Mouse (Mus musculus) hematopoietic stem cell, adult 5-6 weeks (primary cell): ENCODE results near the gene Mb21d2. TPM values are rescaled to one million over a fixed set of nuclear protein-coding genes. Genes with fewer than 3 reads are reported as not detected.

Experiments
- ATAC-seq, 2 experiments: fragments of 125-278 bp in 1 of 2; replicated peaks in 1 of 2; 2 replicates each; pipeline ENCODE4 v1.8.0; 2016 to 2017; ENCODE audit warnings: inconsistent platforms in 2 of 2, mild to moderate bottlenecking in 2 of 2, moderate number of reproducible peaks in 2 of 2, low read depth in 1 of 2, moderate TSS enrichment in 1 of 2; ENCODE audit not compliant: low FRiP score in 2 of 2, poor library complexity in 2 of 2, severe bottlenecking in 2 of 2, insufficient read depth in 1 of 2, low TSS enrichment in 1 of 2
- total RNA-seq: library from RNA; stranded (forward); fragments of 172-1452, 232-1000 nt; gene quantifications from 2 replicates; pipeline ENCODE4 v1.2.3, GENCODE M21; 2017

Mb21d2 gene
- total RNA-seq, 1 experiment from 2014 or later, result 1.6 TPM

DNA sequence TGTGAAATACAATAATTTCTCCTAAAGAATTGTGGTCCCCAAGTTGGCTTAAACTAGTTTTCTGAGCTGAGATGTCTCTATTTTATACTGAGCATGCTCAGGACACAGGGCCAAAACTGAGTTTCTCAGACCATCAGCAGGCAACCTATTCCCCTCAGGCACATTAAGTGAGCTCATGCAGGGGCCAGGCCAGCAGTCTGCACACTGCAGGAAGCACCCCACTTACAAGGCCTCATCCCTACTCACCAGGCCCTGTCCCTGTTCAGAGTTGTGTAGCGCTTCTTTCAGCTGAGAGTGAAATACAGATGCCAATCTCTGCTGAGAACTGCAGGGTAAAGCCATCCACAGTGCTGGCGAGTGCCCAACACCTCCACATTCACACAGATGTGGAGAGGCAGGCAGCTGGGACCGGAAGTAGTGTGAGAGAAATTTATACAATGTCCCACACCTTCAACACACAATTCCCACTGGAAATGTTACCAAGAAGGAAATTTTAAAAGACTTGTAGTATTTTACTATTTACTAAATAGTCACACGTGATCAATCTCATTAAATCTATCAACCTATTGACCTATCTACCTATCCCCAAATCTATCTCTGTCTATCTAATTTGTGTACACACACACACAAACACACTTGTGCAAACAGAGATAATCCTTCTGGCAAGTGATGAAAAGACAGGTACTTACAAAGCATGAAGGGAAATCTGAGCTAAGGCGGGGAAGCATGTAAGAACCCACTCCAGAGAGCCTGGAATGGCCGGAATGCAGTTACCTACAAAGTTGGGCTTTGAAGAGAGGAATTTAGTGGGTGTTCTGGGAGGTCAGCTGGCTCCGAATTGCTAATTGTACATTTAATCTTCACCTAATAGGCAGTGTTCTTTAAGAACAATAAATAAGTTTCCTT is 22.9 kb downstream of the Mb21d2 start:
- ATAC-seq, result no peak

DNA sequence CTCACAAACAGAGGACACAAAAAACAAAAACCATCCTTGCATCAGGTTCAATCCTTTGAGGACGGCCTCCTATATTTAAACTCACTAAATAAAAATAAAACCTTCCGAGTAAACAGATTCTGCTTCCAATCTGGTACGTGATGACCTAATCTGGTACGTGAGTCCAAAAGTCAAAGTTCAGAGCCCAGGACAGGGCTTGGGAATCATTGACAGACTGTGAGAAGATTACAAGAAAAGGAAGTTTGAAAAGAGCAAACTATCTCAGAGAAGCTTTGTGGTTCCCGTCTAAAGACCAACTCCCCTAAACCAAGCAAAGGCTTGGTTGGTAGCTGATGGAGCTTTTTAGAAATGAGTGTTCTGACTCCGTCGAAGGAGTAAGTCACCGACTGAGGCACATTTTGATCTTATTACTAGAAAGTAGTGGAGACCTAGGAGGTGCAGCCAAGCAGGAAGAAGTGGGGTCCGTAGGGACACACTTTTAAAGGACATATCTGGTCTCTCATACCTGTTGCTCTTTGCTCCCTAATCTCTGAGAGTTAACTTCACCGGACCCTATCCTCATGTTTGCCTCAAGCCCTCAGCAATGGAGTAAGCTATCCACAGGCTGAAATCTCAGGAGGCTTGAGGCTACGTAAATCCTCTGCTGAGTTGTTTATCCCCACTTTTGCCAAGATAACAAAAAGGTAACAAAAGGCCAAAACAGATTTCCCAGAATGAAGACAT is 23.7 kb downstream of the Mb21d2 start:
- no peak for ATAC-seq

DNA sequence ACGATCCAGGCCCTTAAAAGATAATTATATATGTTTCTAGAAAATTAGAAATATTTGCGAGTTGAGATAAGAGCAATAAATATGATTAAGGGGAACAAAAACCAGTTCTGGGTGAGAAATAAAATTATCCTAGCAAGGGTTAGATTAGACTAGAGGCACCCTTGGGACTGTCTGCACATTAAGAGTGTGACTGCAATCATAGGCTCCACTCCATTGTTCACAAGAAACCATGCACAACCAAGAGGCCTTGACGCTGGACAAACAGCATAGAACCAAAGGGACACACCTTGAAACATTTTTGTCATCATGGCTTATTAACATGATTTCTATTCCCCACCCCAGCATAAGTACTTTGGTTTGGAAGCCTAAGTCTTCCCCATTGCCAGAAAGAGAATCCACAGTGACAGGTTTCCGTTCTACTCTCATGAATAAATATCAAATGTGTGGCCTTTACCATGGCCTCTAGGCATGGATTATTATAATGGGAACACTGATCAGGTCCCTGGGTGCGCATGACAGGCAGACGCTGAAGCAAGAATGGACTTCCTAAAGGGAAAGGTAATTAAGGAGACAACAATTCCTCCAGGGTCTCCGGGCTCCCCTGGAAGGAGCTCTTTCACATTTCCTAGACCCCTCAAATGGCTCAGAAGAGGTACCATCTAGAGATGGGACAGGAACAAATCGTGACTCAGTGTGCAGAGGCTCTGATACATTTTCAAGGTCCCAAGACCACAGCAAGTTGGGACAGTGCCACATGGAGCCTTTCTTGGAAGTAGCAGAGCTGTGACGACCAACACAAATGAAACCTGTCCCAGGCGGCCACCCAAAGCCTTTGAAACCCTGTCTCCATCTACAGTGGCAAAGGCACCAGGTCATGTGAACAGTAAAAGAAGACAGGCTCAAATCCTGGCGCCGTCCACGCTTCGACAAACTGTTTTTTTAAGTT is 26.6 kb downstream of the Mb21d2 start:
- ATAC-seq, result no peak

DNA sequence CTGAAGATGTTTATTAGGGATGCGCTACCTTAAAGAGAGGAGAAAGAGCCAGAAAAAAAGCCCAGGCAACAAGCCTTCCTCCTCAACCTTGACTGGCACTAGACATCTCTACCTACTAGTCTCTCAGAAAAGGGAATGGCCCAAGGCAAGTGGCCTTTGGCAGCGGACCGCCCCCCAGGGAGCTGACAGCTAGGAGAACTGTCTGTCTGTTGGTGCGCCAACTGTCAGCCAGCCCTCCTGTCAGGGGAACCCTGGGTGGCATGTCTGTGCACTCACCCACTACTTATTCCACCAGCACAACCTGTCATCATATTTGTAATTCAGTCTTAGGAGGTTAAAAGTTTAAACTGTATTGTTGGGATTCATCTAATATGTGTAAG is 30.3 kb downstream of the Mb21d2 start:
- ATAC-seq, result no peak

DNA sequence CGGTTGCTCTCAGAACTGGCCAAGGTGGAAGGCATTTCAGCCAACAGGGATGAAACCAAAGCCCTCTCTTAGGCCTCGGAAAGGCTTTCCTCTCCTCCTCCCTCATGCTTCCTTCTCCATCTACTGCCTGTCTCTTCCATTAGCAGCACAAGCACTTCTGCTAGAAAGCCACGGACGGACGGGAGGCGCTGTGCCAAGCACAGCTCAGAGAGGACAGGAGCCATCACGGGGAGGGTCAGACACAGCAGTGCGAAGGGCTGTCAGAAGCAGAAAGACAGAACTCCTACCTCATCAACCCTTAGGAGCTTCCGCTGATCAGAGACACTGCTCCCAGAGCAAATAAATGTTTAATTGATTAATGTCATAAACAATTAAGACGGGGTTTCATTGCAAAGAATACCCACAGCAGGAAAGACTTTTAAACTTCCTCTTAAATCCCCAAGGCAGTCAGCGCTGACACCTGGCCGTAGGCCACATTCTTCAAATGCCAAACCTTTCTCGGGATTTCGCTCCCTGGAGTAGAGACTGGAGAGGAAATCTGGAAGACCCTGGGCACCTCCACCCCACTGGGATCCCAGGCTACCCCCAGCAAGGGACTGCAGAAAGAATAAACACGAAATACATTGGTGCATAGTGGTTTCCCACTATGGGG is 30.8 kb downstream of the Mb21d2 start:
- ATAC-seq, result peak in 1 of 2 experiments; percentile 62; a peak in 1 of 4 replicates

DNA sequence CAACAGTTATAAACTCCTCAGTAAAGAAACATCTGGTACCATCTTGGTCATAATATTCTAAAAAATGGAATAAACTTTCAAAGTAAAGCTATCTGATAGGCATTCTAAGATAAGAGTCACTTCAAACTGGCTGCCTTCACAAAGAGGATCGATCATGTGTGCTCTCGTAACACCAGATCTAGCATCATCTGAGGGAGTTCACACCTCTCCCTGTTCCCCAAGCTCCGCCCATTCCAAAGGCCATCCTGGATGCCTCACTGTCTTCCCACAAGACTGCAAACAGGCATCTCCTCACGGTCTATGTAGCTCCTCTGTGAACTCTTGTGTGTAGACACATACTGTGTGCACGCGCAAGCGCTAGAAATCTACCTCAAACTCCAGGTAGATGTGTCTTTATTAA is 32.9 kb downstream of the Mb21d2 start:
- ATAC-seq, result no peak

DNA sequence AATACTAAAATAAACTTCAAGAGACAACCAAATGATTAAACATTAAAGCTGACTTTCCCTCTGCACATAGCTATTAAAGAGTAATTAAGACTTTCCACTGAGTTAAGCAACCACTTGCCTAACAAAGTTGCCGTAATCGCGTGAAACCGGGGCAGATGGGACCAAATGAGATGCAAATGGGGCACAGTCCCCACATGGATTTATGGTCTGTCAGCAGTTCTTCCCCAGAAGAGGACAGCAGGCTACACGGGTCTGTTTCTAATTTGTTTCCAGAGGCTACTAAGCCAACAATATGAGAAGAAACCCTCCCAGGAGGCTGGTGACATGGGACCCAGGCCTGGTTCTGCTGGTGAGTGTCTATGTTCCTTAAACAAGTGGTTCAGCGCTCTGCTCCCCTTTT is 34.6 kb downstream of the Mb21d2 start:
- no peak for ATAC-seq

DNA sequence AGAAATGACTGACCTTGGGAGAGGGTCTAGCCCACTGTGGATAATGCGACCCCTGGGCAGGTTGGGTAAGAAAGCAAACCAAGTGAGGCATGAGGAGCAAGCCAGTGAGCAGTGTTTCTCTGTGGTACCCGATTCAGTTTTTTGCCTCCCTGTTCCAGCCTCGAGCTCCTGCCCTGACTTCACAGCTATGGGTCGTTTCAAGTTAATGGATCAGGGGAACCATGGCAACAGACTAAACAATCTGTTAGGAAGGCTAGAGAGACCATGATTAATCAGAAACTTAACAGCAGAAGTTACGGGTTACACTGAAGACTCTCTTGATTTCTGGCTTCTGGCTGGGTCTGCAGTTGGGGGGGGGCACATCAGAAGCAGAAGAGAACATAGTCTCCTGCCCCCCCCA is 36.2 kb downstream of the Mb21d2 start:
- ATAC-seq, result no peak

DNA sequence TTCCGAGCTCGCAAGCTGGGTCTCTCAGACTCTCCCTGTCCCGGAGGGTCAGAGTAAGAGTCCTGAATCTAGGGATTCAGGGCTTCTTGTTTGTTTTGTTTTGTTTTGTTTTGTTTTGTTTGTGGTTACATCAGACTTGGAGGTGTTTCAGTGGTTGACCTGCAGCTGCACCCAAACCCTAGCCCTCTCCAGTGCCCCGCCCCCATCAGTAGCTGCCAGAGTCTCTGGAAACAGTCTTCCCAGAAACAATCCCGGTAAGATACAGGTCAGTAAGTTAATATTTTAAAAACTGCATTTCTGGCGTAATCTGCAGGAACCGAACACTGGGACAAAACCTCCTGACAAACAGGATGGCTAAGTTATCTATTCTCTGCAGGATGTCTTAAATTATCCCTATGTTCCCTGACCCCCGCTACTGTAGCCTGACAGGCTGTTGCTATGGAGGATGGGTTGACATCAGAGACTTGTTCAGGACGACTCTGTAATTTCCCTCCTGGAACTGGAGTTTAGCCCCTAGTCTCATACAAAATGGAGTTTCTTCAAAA is 43.2 kb downstream of the Mb21d2 start:
- ATAC-seq, result no peak

DNA sequence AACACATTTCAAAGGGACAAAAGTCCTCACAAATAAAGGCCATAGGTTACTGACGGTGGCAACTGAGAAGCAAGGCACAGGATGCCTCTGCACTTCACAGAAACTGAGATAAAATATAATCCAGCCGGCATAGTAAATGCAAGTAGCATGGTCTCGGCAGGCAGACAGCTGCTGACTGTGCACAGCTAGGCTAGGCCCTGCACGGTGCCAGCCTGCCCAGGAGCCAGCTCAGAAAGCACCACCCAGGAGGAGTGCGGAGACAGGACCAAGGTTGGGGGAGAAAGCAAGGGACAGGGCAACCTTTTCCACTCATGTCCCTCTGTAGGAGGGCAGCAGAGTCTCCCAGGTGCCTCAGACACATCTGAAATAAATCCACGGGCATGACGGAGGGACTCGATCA is 44.0 kb downstream of the Mb21d2 start:
- ATAC-seq, result no peak

DNA sequence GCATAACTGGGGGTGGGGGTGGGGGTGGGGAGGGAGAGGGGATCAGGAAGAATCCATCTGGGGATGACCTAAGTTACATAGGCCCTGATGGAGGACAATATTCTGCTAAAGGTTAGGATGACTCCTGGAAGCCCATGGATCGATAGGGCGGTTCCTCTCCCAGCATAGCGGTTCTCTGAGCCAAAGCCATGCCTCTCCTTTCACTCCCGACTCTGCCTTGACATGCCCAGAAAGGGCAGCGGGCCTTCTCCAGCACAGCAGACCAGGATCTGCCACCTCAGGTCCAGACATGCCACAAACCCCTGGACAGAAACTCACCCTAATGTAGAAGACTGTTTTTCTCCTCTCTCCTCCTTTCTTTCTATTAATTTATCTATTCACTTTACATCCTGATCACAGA is 44.8 kb downstream of the Mb21d2 start:
- ATAC-seq, result no peak

DNA sequence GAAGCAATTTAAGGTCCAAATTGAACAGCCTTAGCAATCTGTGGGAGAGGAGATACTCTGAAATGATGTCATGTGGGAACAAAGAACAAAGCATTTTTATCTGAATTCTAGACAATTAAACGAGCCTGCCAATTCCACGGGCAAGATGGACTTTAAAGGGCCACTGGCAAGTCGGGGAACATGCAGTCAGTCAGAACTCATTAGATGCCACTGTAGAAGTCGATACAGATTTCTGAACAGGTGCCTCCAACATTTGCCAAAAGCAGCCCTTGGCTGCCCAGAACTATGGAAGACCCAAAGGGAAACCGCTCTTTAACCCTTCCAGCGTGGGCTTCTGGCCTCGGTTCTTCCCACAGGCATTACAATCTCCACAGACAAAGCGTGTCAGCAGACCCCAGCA is 45.8 kb downstream of the Mb21d2 start:
- no peak for ATAC-seq

DNA sequence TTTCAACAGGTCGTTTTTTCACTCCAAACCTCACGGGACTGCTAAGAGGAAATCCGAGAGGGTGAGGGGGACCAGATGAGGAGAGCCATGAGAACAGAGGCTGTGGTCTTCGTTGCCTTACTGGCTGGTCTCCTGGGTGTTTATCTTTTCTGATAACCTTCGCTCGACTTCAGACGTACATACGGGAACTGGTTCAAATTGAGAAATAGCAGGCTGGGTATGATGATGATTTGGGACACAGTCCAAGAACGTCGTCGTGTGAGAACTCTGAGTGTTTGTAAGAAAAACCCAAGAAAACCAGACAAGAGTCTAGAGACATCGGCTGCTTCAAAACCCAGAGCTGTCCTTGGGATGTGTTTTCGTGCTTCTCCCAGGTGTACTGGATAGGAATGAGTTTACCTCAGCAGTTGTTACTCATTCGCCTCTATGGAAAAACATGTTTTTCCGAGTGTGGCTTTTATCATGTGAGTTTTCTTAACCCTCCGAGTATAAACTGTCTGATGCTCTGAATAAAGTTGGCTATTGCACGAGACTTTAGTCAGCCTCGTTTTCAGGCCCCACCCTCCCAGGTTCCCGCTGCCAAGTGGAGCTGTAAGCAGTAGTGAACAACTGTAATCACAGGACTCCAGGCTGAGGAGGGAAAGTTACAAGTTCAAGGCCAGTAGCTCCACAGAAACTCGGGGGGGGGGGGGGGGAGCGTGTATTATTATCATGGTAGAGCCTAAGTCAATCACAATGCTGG is 46.6 kb downstream of the Mb21d2 start:
- no peak for ATAC-seq

DNA sequence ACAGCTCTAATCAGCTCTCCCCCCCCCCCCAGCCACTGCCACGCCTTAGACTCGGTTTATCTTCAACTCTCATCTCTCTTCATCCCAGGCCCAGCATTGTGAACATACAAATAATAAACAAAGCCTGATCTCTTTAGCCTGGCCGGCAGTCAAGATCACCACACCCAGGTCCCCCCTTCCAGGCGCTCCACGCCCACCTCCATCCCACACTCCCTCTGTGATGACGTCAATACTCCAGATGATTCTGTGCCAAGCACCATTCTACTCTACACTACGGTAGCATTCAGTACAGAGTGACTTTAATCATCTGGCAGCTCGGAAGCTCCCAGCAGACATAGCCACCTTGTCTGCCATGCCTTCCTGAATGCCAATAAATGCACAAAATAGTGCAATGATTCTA is 47.7 kb downstream of the Mb21d2 start:
- no peak for ATAC-seq

DNA sequence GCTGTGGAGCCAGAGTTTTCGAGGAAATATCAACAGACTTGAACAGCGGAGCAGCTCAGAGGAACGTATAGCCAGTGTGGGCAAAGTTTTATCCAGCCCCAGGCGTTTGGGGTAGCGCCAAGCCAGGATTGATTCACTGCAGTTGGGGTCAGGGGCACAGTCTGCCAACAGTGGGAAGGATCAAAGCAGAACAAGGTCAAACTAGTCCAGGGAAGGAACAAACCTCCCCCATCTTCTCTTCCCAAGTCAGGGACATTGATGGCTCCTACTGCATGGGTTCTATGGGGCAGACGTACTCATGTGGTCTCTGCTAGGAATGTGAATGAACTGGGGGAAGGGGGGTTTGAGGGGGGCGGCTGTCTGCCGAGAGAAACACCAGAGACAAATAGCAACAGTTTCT is 48.7 kb downstream of the Mb21d2 start:
- 0 out of 4 replicates have a peak, but pooled peaks of 1 of the 2 experiments have one; percentile 25 for ATAC-seq

DNA sequence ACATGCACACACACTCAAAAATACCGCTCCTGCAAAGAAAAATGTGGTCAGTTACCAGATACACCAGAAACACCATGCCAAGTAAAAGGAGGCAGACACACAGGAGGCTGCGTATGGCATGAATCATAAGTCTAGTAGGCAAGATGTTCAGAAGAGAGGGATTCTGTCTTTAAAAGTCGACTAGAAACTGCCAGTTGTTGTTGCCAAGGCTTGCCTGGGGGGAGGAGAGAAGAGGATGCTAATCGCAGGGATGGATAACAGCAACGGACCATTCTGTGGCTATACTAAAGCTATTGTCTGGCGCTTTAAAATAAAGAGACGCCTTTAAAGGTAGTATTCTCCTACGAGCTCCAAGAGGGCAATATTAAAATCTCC is 49.2 kb downstream of the Mb21d2 start:
- ATAC-seq, result no peak
